Mouse (Mus musculus): Measurements from ENCODE around the gene Klhl11. TPM values are rescaled to one million over a fixed set of nuclear protein-coding genes. Genes with fewer than 3 reads are reported as not detected.

Klhl11 gene
- total and polyA plus RNA-seq, 3 experiments: 11.5 to 34.7 TPM; not detected in 1

DNA sequence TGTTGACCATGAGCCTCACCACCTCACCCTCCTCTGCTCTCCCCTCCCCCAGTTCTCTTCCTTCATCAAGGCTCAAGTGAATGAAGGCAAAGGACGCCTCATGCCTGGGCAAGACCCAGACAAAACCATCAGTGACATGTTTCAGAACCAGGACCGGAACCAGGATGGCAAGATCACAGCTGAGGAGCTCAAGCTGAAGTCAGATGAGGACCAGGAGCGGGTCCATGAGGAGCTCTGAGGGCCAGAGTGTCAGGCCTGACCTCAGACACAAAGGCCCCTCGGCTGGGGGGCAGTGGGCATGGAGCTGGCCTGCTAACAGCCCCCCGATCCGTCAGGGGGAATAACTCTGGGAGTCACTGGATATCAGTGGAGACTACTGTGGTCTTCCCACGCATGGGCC is 48.7 kb downstream of the Klhl11 start:
- H3K4me3 ChIP-seq (ENCODE audit: control insufficient read depth in 1 of 2, insufficient read depth in 1 of 2, low read depth in 2 of 2, low read length in 2 of 2): no peak overlapping the region
- TF ChIP-seq NRF1 (IDR thresholded peaks at IDR 0.05; ENCODE audit: insufficient read depth, low read depth, low read length, poor library complexity, severe bottlenecking) (no peak), MAZ (IDR thresholded peaks at IDR 0.05; ENCODE audit: low read depth, low read length) (no peak), SMC3 (IDR thresholded peaks at IDR 0.05; ENCODE audit: low read depth, low read length) (no peak), POLR2AphosphoS2 (IDR thresholded peaks at IDR 0.05; ENCODE audit: low read length) (no peak), POLR2AphosphoS5 (IDR thresholded peaks at IDR 0.05; ENCODE audit: borderline replicate concordance, low read depth, low read length) (no peak), GABPA (IDR thresholded peaks at IDR 0.05; ENCODE audit: low read depth, low read length) (no peak), JUND (IDR thresholded peaks at IDR 0.05; ENCODE audit: low read depth, low read length) (no peak), USF1 (IDR thresholded peaks at IDR 0.05; ENCODE audit: low read depth, low read length) (no peak), CTCF (IDR thresholded peaks at IDR 0.05 in 2 of 3, conservative IDR thresholded peaks at IDR 0.05 in 1 of 3; ENCODE audit: control insufficient read depth in 1 of 3, insufficient read depth in 1 of 3, low read depth in 2 of 3, low read length in 3 of 3, poor library complexity in 1 of 3, severe bottlenecking in 1 of 3) (no peak), MAX (IDR thresholded peaks at IDR 0.05; ENCODE audit: low read length) (no peak), EP300 (IDR thresholded peaks at IDR 0.05; ENCODE audit: low read depth in 1 of 2, low read length in 2 of 2) (no peak), MEF2A (IDR thresholded peaks at IDR 0.05; ENCODE audit: extremely low read depth, insufficient replicate concordance, low read depth, low read length, poor library complexity, severe bottlenecking) (no peak), ELF1 (IDR thresholded peaks at IDR 0.05; ENCODE audit: low read depth, low read length) (no peak), ETS1 (IDR thresholded peaks at IDR 0.05; ENCODE audit: low read depth, low read length) (no peak)
- peaks cover 0 to 4% of the 10 kb centered on the region in 2 experiments; a peak in 2 of 4 replicates for H3K36me3 ChIP-seq (ENCODE audit: control insufficient read depth in 1 of 2, insufficient read depth in 2 of 2, low read length in 2 of 2)
- no peaks in the 10 kb centered on the region for H3K79me2 ChIP-seq (ENCODE audit: control insufficient read depth, insufficient read depth, low read length, poor library complexity)
- H3K27ac ChIP-seq (ENCODE audit: control insufficient read depth, low read depth, low read length): no peak overlapping the region
- DNase-seq (ENCODE audit: low read depth, low spot score): no peak
- H3K9ac ChIP-seq (ENCODE audit: control insufficient read depth, low read depth, low read length, poor library complexity, severe bottlenecking): no peak overlapping the region
- no peaks in the 10 kb centered on the region for H3K27me3 ChIP-seq (ENCODE audit: control insufficient read depth in 1 of 2, insufficient read depth in 2 of 2, low read length in 2 of 2)
- peaks cover 2 to 8% of the 10 kb centered on the region in 2 experiments for H3K4me1 ChIP-seq (ENCODE audit: control insufficient read depth in 1 of 2, insufficient read depth in 2 of 2, low read length in 2 of 2)
- H3K9me3 ChIP-seq (replicated peaks; ENCODE audit: insufficient read depth, low read length): no peaks in the 10 kb centered on the region

DNA sequence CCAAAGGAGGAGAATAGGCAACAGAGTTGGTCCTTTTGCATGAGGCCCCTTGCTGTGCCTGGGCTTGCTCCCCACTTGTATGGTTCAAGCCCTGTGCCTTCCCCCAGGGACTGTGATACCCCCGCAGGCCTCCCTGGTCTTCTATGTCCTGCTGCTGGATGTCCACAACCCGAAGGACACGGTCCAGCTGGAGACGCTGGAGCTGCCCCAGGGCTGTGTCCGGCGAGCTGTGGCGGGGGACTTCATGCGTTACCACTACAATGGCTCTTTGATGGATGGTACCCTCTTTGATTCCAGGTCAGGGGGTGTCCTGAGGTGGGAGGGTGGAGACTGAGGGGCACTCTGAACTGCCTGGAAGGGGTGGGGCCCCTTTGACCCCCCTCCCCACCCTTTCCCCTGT is 51.0 kb downstream of the Klhl11 start:
- DNase-seq (ENCODE audit: low read depth, low spot score): no peak
- Histone ChIP-seq H3K79me2 (ENCODE audit: control insufficient read depth, insufficient read depth, low read length, poor library complexity) (no peaks in the 10 kb centered on the region), H3K27ac (ENCODE audit: control insufficient read depth, low read depth, low read length) (no peak overlapping the region), H3K9me3 (replicated peaks; ENCODE audit: insufficient read depth, low read length) (no peaks in the 10 kb centered on the region), H3K4me3 (ENCODE audit: control insufficient read depth in 1 of 2, insufficient read depth in 1 of 2, low read depth in 2 of 2, low read length in 2 of 2) (no peak overlapping the region), H3K4me1 (ENCODE audit: control insufficient read depth in 1 of 2, insufficient read depth in 2 of 2, low read length in 2 of 2) (peaks cover 2 to 8% of the 10 kb centered on the region in 2 experiments), H3K27me3 (ENCODE audit: control insufficient read depth in 1 of 2, insufficient read depth in 2 of 2, low read length in 2 of 2) (no peaks in the 10 kb centered on the region; a peak in 1 of 4 replicates), H3K36me3 (ENCODE audit: control insufficient read depth in 1 of 2, insufficient read depth in 2 of 2, low read length in 2 of 2) (peaks cover 0 to 4% of the 10 kb centered on the region in 2 experiments; a peak in 2 of 4 replicates), H3K9ac (ENCODE audit: control insufficient read depth, low read depth, low read length, poor library complexity, severe bottlenecking) (no peak overlapping the region)
- no peak for TF ChIP-seq KAT2A (conservative IDR thresholded peaks at IDR 0.05; ENCODE audit: low read depth, low read length)
- TF ChIP-seq CHD2 (IDR thresholded peaks at IDR 0.05; ENCODE audit: low read length): no peak
- no peak for TF ChIP-seq ZC3H11A (IDR thresholded peaks at IDR 0.05; ENCODE audit: low read depth, low read length)
- TF ChIP-seq MAZ (IDR thresholded peaks at IDR 0.05; ENCODE audit: low read depth, low read length): no peak
- no peak for TF ChIP-seq BHLHE40 (IDR thresholded peaks at IDR 0.05; ENCODE audit: borderline replicate concordance, low read depth, low read length)
- no peak for TF ChIP-seq EP300 (IDR thresholded peaks at IDR 0.05; ENCODE audit: low read depth in 1 of 2, low read length in 2 of 2)
- TF ChIP-seq MEF2A (IDR thresholded peaks at IDR 0.05; ENCODE audit: extremely low read depth, insufficient replicate concordance, low read depth, low read length, poor library complexity, severe bottlenecking): no peak
- no peak for TF ChIP-seq MAX (IDR thresholded peaks at IDR 0.05; ENCODE audit: low read length)
- no peak for TF ChIP-seq ETS1 (IDR thresholded peaks at IDR 0.05; ENCODE audit: low read depth, low read length)
- TF ChIP-seq POLR2AphosphoS2 (IDR thresholded peaks at IDR 0.05; ENCODE audit: low read length): no peak
- no peak for TF ChIP-seq USF1 (IDR thresholded peaks at IDR 0.05; ENCODE audit: low read depth, low read length)
